Mouse (Mus musculus): ENCODE measurements around the gene Mecom.

The Mecom gene

DNA sequence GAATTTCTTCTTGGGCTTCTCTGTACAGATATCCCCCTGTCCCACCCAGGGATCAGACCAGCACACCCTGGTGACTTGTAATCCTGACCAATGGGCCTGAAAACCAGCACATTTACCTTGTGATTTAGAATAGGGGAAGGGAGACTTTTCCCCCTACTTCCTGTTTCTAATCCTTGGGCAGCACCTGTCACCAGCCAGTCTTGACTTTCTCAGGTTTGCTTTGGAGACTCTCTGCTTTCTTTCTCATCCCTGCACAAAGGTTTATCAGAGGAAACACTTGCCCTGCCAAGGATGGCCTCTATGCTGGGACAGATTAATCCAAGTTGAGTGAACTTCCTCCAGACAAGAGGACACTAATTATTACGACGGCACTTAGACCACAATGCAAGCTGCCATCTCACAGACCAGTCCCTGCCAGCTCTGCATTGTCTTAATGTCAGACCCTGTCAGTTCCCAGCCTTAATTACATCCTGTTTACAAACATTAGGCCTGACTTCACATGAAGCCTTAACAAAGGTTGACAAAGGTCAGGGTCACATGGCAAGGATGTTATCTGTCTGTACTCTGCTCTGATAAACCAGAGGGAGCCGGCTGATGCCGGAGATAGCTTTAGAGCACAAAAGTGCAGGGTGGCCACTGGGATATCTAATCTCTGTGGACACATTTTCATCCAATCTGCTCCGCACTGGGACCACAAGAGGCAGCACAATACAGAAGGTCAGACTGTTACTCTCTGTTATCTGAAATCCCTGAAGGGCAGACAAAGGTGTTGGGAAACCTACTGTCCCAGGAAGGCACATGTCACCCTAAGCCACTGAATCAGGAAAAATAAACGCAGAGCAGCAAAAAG, 193.7 kb downstream of the Mecom start:
- no peak for DNase-seq (ENCODE audit: low spot score)

DNA sequence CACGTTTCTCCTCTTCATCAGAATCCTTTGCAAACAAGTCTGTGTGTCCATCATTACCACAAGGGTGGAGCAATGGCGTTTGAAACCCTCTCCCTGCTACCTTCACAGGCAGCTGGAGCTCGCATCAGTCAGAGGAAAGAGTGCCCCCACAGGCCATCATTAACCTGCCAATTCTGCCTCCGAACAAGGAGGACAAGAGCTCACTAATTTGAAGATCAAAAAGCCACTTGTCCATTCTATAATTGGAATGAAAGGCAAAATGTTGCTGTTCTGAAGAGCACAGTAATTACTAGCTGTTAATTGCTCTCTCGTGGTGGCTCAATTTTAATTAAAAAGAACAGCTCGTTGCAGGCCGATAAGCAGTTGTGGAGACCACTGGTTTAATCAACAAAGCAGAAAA, 198.5 kb downstream of the Mecom start:
- DNase-seq (ENCODE audit: low spot score): no peak

DNA sequence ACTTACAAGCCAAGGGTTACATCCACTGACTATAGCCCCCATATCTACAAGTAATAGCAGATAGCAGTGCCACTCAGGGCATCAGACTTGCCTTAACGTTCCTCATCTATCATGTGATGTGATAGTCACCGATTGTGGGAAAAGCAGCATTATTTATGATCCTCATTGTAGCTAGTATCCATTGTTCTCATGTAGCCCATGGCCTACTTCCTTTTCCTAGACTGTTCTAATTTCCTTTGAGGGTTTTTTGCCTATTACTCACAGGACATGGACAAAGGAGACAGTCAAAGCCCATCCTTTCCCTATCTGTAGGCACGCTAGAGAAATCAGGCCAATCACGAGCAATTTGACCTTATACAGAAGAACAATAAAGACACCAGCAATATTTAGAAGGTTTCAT, 203.7 kb downstream of the Mecom start:
- DNase-seq (ENCODE audit: low spot score): no peak

DNA sequence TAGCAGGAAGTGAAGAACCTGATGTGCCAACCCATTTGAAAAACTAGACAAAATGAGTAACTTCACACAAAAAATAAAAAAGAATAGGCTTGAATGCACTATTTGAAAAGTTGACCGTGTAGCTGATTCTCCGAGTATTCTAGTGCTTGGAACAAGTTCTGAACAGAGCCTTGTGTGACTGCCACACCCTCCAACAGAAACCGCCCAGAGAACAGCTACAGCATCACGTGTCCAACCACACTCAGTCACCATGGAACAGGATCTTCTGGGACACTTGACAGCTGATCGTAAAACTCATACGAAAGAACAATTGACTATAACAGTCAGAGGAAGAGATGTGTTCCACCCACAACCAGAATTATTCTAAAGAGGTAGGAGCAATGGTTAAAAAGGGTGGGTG, 215.5 kb downstream of the Mecom start:
- no peak for DNase-seq (ENCODE audit: low spot score)

DNA sequence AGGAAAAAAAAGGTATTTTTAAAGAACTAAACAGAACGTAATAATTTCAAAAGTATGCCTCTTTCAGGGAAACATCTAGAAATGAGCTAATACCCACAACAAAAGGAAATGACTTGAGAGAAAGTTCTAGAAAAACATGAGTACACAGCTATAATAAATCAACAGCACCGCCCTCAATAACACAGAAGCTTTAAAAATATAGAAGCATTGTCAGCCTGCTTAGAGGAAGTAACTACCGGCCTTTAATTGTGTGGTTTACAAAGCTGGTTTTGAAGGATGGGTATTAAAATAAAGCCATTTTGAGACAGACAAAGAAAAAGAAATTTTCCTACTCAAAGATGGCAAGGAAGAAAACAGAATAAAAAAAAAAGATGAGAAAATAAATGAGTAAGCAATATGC, 217.3 kb downstream of the Mecom start:
- no peak for DNase-seq (ENCODE audit: low spot score)

DNA sequence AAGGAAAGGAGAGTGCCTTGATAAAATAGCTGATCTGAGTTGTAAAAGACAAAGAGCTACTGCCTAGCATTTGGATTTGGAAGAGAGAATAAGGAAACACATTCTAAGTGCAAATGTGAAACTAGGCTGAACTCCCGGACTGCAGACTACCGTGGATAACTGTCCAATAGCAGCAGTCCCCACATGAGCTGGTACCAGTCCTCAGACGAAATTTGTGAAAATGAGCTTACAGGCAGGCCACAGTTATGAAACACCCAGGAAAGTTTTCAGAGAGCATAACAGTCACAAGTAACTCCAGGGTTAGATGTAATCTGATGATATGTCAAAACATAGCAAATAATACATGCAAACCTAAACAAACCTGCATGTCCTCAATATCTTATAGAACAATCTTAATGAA, 217.8 kb downstream of the Mecom start:
- DNase-seq (ENCODE audit: low spot score): no peak

DNA sequence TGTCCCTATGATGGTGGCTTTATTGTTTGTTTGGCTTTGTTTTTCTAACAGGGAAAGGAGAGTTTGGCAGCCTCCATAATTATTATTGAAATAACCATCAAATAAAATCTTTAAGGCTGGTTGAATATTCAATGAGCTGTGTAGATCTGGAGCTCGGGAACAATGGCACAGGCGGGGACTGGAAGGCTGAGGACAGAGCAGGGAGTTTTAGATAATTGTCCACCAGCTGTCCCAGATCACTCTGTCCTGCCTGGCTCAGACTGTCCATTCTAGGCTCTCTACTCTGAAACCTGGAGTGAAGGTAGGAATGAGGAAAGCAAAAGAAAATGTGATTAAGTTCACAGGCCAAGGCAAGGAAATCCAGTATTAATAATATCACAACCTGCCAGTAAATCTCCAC, 232.9 kb downstream of the Mecom start:
- DNase-seq (ENCODE audit: low spot score): no peak

DNA sequence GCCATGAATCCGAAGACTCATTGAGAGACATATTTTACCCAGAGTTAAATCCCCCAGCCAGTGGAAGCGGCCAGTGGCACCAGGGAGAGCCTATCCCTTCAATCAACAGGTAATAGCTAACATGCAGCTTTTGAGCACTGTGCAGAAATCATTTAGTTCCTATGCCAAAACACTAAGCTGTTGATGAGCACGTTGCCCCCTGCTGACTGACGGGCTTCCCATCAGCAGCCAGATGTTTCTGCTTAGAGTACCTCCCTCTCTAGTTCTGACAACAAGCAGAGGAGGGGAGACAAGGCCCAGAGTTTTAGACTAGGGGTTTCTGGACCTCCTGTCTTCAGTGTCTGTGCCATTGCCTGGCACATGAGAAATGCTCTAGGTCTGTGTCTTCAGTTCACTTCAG, 239.7 kb downstream of the Mecom start:
- DNase-seq (ENCODE audit: low spot score): no peak

DNA sequence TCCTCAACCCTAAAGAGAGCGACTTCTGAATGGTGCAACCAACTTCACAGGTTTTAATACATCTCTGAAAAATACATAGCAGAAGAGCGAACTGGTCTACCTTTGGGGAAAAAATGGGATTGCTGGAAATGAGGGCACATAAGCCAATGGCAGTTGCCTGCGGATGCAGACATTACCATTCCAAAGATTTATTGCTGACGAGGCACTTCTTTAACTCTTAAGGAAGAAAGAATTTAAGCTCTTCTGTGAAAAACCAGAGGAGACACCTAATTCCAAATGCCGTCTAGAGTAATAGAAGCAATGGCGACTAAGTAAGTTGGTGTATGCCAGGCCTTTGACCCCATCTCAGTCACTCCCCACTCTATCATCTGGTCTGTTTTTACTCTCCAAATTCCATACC, 240.2 kb downstream of the Mecom start:
- no peak for DNase-seq (ENCODE audit: low spot score)

DNA sequence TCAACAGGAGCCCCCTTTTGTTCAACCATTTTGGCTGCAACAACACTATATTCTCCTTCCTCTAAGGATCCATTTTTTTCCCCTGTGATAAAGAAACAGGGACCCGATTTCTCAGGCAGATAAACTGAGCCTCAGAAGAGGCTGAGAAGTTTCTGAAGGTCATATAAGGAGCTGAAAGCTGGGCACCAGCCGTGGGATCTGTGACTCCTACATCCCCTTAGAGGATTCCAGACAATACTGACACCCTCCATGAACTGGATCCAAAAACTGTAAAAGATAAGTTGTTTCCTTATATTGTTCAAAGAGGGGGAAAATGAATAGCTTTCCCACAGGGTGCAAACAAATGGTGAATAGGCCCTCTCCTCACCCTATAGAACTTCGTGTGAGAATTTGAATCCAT, 241.7 kb downstream of the Mecom start:
- no peak for DNase-seq (ENCODE audit: low spot score)

DNA sequence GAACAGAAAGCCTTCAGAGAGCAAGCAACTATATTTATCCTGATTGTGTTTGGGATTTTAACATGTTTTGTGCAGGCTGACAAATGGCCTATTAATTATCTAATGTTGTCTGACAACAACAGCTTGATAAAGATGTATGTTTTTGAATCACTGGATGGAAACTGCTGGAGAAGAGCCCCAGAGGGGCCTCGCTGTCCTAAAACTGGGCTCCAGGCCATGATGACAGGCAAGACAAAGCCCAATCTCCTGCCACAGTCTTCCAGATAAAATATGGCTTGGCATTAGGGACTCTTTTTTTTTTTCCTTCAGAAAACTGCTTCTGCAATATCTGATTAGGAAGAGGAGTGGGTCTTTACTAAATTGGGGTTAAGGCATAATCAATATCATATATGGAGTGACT, 248.3 kb downstream of the Mecom start:
- no peak for DNase-seq (ENCODE audit: low spot score)

DNA sequence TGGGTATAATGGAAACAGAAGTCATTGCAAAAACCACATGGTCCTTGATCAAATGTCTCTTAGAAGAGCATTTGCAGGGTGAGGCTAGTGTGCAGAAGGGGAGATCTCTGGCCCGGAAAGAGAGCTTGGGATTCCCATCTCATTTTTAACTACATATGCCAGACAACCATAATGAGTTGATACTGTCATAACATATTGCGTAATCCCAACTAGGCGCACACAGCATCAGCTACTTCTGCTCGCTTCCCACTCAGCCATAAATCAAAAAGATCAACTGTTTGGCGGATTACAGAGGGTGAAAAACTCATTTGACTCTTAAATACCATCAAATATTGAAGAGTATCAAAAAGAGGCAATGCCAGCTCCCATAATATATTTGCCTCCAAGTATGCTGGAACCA, 253.4 kb downstream of the Mecom start:
- no peak for DNase-seq (ENCODE audit: low spot score)

DNA sequence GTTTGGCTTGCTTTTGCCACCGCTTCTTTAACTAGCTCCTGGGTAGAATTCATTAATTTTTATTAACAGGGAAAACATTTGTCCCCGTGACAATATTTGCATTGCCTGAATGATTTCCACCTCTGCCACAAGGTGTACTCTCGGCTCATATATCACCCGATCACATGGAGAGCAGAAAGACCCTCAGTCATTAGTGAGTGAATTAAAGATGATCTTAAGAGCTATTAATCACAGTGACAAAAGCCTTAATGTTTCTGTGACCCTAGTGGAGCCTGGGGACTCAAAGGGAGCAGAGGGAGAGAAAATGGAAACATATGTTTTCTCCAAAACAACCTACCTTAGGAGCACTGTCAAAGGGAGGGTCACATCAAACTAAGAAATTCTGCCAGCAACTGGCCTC, 261.3 kb downstream of the Mecom start:
- DNase-seq (ENCODE audit: low spot score): no peak

DNA sequence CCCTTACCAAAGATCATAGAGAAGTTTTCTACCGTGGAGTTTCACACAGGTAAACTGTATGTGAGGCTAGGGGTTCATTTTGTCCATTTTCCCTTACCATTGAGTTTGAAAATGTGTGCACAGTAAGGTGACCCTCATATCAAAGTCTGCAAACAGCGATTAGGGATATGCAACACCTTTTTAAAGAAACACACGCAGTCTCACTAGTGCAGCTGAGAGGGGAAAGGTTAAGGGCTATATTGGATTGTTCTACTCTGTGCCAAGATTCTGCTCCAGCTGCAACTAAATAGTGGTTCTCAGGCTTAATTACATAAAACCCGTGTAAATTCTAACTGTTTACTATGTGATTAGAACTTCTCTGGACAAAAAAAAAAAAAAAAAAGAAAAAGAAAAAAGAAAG, 263.7 kb downstream of the Mecom start:
- no peak for DNase-seq (ENCODE audit: low spot score)

DNA sequence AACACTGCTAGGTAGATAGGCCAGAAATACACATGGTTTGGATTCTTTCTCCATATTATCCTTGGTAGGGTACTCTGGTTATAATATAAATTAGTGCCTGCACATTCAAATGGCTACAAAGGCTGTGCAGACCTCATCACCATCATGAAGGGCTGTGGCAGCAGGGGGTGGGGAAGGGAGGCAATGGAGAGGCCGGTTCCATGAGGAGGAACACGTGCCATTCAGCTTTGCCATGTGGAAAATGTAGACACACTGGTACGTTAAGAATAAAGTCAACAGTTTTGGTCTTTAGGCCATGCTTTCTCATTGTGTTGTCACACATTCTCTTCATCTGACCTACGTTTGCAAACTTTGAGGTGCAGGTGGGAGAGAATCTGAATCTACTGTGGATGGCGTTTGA, 264.2 kb downstream of the Mecom start:
- DNase-seq (ENCODE audit: low spot score): no peak

DNA sequence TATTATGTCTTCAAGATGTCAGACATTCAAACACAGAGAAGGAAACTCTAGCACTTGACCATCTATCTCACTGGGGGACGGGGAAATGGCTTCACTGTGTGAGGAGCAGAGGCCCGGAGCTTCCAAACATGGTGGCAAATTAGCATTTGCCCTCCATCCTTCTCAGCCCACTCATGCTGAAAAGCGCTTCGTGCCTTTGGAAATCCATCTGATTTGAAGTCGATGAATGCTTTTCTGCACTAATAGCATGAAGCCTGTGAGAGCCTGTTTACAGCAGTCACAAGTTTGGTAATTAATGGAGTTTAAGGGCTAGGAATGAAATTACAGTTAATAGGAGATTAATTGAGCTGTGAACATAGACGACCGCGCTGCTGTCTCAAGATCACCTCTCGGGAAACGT, 270.2 kb downstream of the Mecom start:
- no peak for DNase-seq (ENCODE audit: low spot score)

DNA sequence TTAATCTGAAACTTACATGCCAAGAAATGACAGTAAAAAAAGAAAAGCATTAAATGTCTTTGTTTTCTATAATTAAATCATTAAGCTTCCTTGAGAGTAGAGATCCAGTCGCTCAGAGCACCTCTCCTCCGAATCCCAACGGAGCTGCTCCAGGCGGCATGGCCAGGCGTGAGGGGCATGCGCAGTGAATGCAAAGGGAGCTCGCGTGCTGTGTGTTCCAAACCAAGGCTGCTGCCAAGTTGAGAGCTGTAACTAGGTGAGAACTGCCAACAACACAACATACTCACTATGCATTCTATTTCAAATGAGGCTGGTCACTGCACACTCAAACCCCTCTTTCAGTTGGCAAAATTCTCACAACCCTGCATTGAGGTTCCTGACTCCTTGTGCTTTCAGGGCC, 271.7 kb downstream of the Mecom start:
- DNase-seq (ENCODE audit: low spot score): no peak

DNA sequence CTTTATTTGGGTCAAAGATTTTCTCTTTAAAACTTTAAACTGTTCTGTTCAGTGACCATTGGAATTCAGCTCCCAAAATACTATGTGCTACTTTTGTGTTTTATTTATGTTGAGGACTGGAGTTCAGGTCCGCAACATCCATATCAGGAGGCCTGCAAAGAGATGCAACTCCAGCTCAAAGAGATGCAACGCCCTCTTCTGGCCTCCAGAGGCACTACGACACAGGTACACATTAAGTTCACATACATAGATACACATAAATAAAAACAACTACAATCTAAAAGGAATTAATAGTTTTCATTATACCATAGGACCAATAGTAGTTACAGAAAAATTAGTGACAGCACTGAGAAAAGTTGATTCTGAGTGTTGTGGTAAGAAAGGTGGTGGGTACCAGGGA, 278.6 kb downstream of the Mecom start:
- no peak for DNase-seq (ENCODE audit: low spot score)

DNA sequence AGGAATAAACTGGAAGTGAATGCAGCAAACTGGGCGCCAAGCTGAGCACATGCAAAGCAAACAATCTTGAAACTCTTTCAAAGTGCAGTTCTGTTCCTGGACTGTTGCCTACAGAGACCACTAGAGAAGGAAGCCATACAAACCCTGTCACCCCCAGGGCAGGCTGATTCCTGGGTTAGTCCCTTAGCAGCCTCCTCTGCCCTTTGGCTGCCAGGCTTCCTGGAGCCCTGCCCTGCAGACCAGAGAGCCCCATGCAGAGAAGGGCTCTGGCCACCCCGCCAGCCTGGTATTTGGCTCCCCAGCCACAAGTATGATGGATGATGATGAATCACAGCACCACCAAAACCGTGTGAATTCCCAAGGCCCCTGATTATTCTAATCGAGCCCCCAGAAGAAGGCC, 286.9 kb downstream of the Mecom start:
- DNase-seq (ENCODE audit: low spot score): no peak

DNA sequence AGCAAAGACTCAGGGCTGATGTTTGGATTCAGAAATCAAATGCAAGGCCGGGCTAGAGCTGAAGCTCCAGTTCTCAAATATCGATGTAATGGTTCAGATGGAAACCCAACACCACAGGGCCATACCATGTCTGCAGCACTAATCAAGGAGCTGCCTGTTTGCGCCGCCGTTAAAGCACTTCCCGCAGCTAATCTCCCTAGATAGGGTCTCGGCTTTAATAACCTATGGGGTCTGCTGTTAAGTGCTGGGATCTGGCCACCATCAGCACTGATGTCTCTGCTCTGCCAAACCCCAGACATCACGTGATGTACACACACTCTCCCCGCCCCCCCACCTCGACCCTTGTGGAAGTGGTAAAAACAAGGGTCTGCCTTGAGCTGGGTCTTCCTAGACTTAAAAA, 289.4 kb downstream of the Mecom start:
- no peak for DNase-seq (ENCODE audit: low spot score)

DNA sequence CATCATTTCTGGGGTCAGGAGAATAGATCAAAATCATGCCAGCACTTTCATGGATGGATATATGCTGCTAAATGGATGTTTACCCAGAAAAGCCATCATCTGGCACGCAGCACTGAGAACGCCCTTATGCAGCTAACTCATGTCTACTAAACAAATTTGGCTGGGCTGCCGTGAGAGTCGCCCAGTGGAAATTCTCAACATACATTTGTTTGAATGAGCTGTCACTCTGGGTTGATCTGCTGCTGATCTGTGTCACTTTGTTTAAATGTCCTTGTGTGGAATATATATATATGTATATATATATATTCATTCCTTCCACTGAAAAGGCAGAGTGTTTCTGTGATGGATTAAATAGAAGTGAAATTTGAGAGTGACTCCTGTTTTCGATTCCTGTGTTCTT, 290.0 kb downstream of the Mecom start:
- no peak for DNase-seq (ENCODE audit: low spot score)

DNA sequence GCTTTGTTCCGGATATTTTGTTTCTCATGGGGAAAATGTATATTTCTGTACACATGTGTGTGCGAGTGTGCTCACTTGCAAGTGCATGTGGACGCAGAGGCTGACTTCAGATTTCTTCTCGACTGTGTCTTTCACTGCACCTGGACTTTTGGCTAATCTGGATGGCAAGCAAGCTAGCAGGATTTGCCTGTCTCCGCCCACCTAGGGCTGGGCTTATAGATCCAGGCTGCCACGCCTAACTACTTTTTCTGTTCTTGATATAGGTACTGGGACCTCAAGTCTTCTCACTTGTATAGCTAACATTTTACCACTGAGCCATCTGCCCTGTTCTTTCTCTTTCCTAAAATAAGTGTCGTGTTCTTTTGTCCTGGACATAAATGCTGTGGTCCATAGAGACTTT, 290.9 kb downstream of the Mecom start:
- DNase-seq (ENCODE audit: low spot score): no peak

DNA sequence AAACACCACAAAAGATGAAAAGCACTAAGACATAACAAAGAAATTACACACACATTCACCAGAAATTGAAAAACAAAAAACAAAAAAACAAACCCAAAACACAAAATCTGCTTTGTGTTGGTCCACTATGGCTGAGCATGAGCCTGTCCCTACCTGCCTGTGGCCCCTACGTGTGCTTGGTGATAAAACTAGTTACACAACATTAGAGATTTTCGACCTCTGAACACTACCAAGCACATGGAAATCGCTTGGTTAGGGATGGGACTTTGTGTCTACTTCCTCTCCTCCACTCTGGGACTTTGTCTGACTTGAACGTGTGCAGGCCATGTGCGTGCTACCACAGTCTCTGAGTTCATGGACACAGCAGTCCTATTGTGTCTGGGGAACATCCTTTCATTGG, 292.0 kb downstream of the Mecom start:
- DNase-seq (ENCODE audit: low spot score): no peak

DNA sequence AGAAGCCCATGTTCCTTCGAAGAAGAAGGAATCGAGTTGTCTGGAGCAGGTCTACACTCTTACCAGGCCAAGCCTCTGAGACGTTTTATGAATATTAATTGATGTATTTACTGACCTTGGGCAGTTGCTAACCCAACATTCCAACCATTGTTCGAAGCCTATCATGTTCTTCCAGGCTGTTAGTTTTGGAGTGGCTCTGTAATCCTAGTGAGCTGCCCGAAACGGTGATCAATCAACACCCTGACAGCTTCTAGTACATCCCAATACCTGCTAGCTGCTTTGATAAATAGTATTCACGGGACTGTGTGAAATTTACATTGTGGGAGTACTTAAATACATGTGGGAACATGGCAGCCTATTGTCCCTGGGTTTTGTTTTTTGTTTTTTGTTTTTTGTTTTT, 293.4 kb downstream of the Mecom start:
- DNase-seq (ENCODE audit: low spot score): no peak

DNA sequence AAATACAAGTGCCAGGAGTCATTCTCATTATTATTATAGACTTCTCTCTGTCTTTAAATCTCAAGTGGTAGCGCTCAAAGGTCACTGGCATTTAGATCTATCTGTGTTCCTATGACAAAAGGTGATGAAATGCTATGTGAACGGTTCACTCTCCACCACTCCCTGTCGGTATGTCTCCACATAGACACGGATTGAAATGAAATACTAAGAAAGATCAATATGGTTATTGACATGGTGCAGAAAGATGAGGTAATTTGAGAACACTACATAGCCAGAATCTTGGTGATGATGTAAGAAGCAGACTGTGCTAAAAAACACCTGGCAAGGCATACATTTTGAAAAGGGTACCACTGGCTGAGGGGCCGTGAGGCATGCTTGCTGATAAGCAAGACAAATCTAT, 294.1 kb downstream of the Mecom start:
- no peak for DNase-seq (ENCODE audit: low spot score)

All from testis, postnatal 10 days (tissue).